Mouse (Mus musculus) CH12.LX (cell line): Measurements from ENCODE around the gene Fastkd5. TPM values are rescaled to one million over a fixed set of nuclear protein-coding genes. Genes with fewer than 3 reads are reported as not detected.

Source experiments
- DNase-seq: peaks from one replicate; pipeline ENCODE4 v3.0.0-alpha.2; 2013; ENCODE audit errors: extremely low read depth
- H3K27ac ChIP-seq: 2 replicates; pipeline ENCODE4 v1.5.1; 2012; ENCODE audit warnings: low read depth, mild to moderate bottlenecking, control low read depth, moderate library complexity; ENCODE audit not compliant: insufficient read depth
- H3K27me3 ChIP-seq: replicated peaks from 2 replicates; pipeline ENCODE3; 2012; ENCODE audit warnings: inconsistent platforms
- H3K36me3 ChIP-seq, 2 experiments: replicated peaks in 1 of 2; 2 replicates each; pipeline versions ENCODE3 to v1.6.1; 2012; ENCODE audit warnings: inconsistent platforms in 1 of 2, low read length in 1 of 2, mild to moderate bottlenecking in 1 of 2, mixed read lengths in 1 of 2, moderate library complexity in 1 of 2; ENCODE audit not compliant: control insufficient read depth in 1 of 2, insufficient read depth in 1 of 2
- H3K4me1 ChIP-seq, 2 experiments: 2 replicates each; pipeline ENCODE4 v1.6.1; 2012; ENCODE audit warnings: inconsistent platforms in 1 of 2, moderate library complexity in 1 of 2; ENCODE audit not compliant: insufficient read depth in 2 of 2, control insufficient read depth in 1 of 2
- H3K4me2 ChIP-seq: 2 replicates; pipeline ENCODE4 v1.6.1; 2012; ENCODE audit warnings: low read depth, mild to moderate bottlenecking, control low read depth; ENCODE audit not compliant: poor library complexity, insufficient read depth, severe bottlenecking
- H3K4me3 ChIP-seq, 3 experiments: fragments of 150-350 bp in 1 of 3; sonication (generic) in 1 of 3; replicated peaks in 1 of 3; 2 replicates each; pipeline versions ENCODE3 to v1.5.1; 2011 to 2012; ENCODE audit warnings: low read depth in 2 of 3, low read length in 2 of 3, mild to moderate bottlenecking in 2 of 3, moderate library complexity in 2 of 3, control low read depth in 1 of 3, improper control_type of control experiment in 1 of 3, inconsistent platforms in 1 of 3, mixed read lengths in 1 of 3; ENCODE audit not compliant: poor library complexity in 1 of 3
- H3K79me2 ChIP-seq: replicated peaks from 2 replicates; pipeline ENCODE4 v1.6.1; 2012; ENCODE audit warnings: mild to moderate bottlenecking, moderate library complexity; ENCODE audit not compliant: control insufficient read depth, poor library complexity, insufficient read depth, severe bottlenecking; ENCODE audit errors: extremely low read depth
- H3K9ac ChIP-seq: 2 replicates; pipeline ENCODE4 v1.6.1; 2012; ENCODE audit warnings: low read depth, mild to moderate bottlenecking, control low read depth, moderate library complexity; ENCODE audit not compliant: insufficient read depth
- H3K9me3 ChIP-seq: replicated peaks from 2 replicates; pipeline ENCODE3; 2012; ENCODE audit warnings: low read length, inconsistent platforms, mixed read lengths
- BHLHE40 ChIP-seq: IDR thresholded peaks from 2 replicates; pipeline ENCODE4 v1.6.1; 2011; ENCODE audit warnings: mild to moderate bottlenecking, low read depth, low read length, improper control_type of control experiment
- CTCF ChIP-seq, 2 experiments: IDR thresholded peaks in 1 of 2; conservative IDR thresholded peaks in 1 of 2; 2 replicates each; pipeline ENCODE4 v1.5.1; 2011 to 2012; ENCODE audit warnings: low read depth in 2 of 2, low read length in 2 of 2, improper control_type of control experiment in 1 of 2, inconsistent platforms in 1 of 2, mild to moderate bottlenecking in 1 of 2, moderate library complexity in 1 of 2
- E2F4 ChIP-seq: IDR thresholded peaks from 2 replicates; pipeline ENCODE4 v1.6.1; 2011; ENCODE audit warnings: low read depth, low read length, improper control_type of control experiment; ENCODE audit not compliant: insufficient replicate concordance
- GABPA ChIP-seq: IDR thresholded peaks from 2 replicates; pipeline ENCODE4 v1.6.1; 2012; ENCODE audit warnings: low read depth, low read length, improper control_type of control experiment, inconsistent platforms; ENCODE audit not compliant: insufficient replicate concordance
- IRF4 ChIP-seq: IDR thresholded peaks from 2 replicates; pipeline ENCODE4 v1.6.1; 2014; ENCODE audit warnings: low read depth, mild to moderate bottlenecking, inconsistent platforms, low read length, improper control_type of control experiment
- JUN ChIP-seq: IDR thresholded peaks from 2 replicates; pipeline ENCODE4 v1.6.1; 2011; ENCODE audit warnings: low read depth, mild to moderate bottlenecking, low read length, improper control_type of control experiment, moderate library complexity; ENCODE audit not compliant: insufficient read depth
- KAT2A ChIP-seq: IDR thresholded peaks from 2 replicates; pipeline ENCODE4 v1.6.1; 2012; ENCODE audit warnings: low read length, improper control_type of control experiment, inconsistent platforms; ENCODE audit not compliant: insufficient replicate concordance
- MAFK ChIP-seq: IDR thresholded peaks from 2 replicates; pipeline ENCODE4 v1.6.1; 2011; ENCODE audit warnings: low read length, improper control_type of control experiment; ENCODE audit not compliant: insufficient replicate concordance
- MYC ChIP-seq: IDR thresholded peaks from 2 replicates; pipeline ENCODE4 v1.6.1; 2011; ENCODE audit warnings: low read depth, mild to moderate bottlenecking, improper control_type of control experiment, low read length
- NRF1 ChIP-seq: IDR thresholded peaks from 2 replicates; pipeline ENCODE4 v1.6.1; 2014; ENCODE audit warnings: low read depth, mild to moderate bottlenecking, inconsistent platforms, low read length, improper control_type of control experiment, moderate library complexity
- PAX5 ChIP-seq: IDR thresholded peaks from 2 replicates; pipeline ENCODE4 v1.6.1; 2012; ENCODE audit warnings: low read length, inconsistent platforms, mixed read lengths
- POLR2AphosphoS2 ChIP-seq: IDR thresholded peaks from 2 replicates; pipeline ENCODE4 v1.6.1; 2011; ENCODE audit warnings: low read depth, low read length, improper control_type of control experiment
- RAD21 ChIP-seq: IDR thresholded peaks from 2 replicates; pipeline ENCODE4 v1.6.1; 2011; ENCODE audit warnings: low read depth, mild to moderate bottlenecking, low read length, improper control_type of control experiment, moderate library complexity
- SMC3 ChIP-seq: IDR thresholded peaks from 2 replicates; pipeline ENCODE4 v1.6.1; 2011; ENCODE audit warnings: low read depth, low read length, improper control_type of control experiment
- TBP ChIP-seq: conservative IDR thresholded peaks from 2 replicates; pipeline ENCODE4 v1.6.1; 2011; ENCODE audit warnings: low read depth, low read length, improper control_type of control experiment
- TCF12 ChIP-seq: IDR thresholded peaks from 2 replicates; pipeline ENCODE4 v1.6.1; 2014; ENCODE audit warnings: low read depth, mild to moderate bottlenecking, inconsistent platforms, low read length, improper control_type of control experiment
- UBTF ChIP-seq: IDR thresholded peaks from 2 replicates; pipeline ENCODE4 v1.6.1; 2012; ENCODE audit warnings: low read depth, mild to moderate bottlenecking, inconsistent platforms, low read length, improper control_type of control experiment, moderate library complexity
- USF2 ChIP-seq: conservative IDR thresholded peaks from 2 replicates; pipeline ENCODE4 v1.6.1; 2011; ENCODE audit warnings: low read depth, low read length, improper control_type of control experiment
- ZC3H11A ChIP-seq: IDR thresholded peaks from 2 replicates; pipeline ENCODE4 v1.6.1; 2012; ENCODE audit warnings: low read depth, mild to moderate bottlenecking, inconsistent platforms, low read length, improper control_type of control experiment
- ZKSCAN1 ChIP-seq: IDR thresholded peaks from 2 replicates; pipeline ENCODE4 v1.6.1; 2012; ENCODE audit warnings: low read depth, inconsistent platforms, low read length, improper control_type of control experiment, borderline replicate concordance
- ZNF384 ChIP-seq: IDR thresholded peaks from 2 replicates; pipeline ENCODE4 v1.6.1; 2012; ENCODE audit warnings: low read depth, low read length, improper control_type of control experiment, inconsistent platforms
- dilution Hi-C: fragments of 300-500 bp; cut with MboI; formaldehyde crosslinking; loops from 2 replicates; pipeline ENCODE4 v1.14.3; 2020; ENCODE audit warnings: low sequenced_read_pairs; ENCODE audit not compliant: extremely low pct_unique_long_range_greater_than_20kb, extremely low pct_ligation_motif_present
- in situ Hi-C: fragments of 300-500 bp; cut with MboI; formaldehyde crosslinking; loops from 3 replicates; pipeline ENCODE4 v1.14.3; 2019; ENCODE audit warnings: low sequenced_read_pairs, low pct_ligation_motif_present, low pct_unique_long_range_greater_than_20kb, mixed read lengths
- polyA plus RNA-seq: library from polyadenylated mRNA; unstranded; fragments of >175 nt; gene quantifications from 2 replicates; pipeline ENCODE4 v1.2.1, GENCODE M21; 2012; ENCODE audit warnings: low read depth; ENCODE audit not compliant: insufficient read length
- total RNA-seq, 2 experiments: library from RNA; depleted of rRNA; stranded (reverse); fragments of 300-350 nt in 1 of 2; fragments of >200 nt in 1 of 2; gene quantifications; 2 replicates each; pipeline ENCODE4 v1.2.3; 2012 to 2014

Fastkd5 gene
- total and polyA plus RNA-seq, 3 experiments = 6.0 to 14.8 (median 9.1) TPM

DNA sequence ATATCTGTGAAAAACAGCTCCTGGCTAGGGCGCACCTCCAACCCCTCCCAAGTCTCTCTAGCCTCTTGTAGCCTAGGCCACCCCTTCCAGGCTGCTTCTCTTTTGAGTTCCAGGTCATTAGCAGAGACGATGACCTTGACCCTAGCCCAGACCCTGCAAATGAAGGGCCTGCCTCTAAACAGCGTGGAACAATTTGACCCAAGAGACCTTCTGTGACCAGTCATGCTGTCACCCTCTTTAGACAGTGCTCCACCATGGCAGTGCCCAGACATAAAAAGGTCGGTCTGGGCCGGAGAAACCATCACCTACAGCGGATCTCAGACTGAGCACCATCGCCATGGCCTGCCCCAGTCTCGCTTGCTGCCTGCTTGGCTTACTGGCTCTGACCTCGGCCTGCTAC lies 54.0 kb downstream of the Fastkd5 start, which contains the start of gene Oxt:
TSS of gene Oxt (plus strand) at position 301 of the 400 bp plus-strand sequence.
- no peak within 1 kb of the TSS for H3K4me3 ChIP-seq
- in situ Hi-C loops (no loop called here), dilution Hi-C loops (no loop called here)
- no peaks in the 10 kb centered on the region for H3K79me2 ChIP-seq
- no peak within 1 kb of the TSS for H3K4me2 ChIP-seq
- no peak within 1 kb of the TSS for H3K27ac ChIP-seq
- TF ChIP-seq TBP = no peak
- TF ChIP-seq MAFK = no peak
- no peak for TF ChIP-seq CTCF (conservative IDR thresholded peaks at IDR 0.05 in 1 of 2, IDR thresholded peaks at IDR 0.05 in 1 of 2; ENCODE audit: low read depth in 2 of 2, low read length in 2 of 2)
- no peak for TF ChIP-seq NRF1
- no peak for TF ChIP-seq MYC
- no peak for TF ChIP-seq RAD21
- TF ChIP-seq ZC3H11A = no peak
- no peak for TF ChIP-seq USF2
- TF ChIP-seq TCF12 = no peak
- TF ChIP-seq BHLHE40 = no peak
- no peak for TF ChIP-seq JUN
- TF ChIP-seq UBTF = no peak
- no peak for TF ChIP-seq KAT2A
- TF ChIP-seq POLR2AphosphoS2 = no peak
- TF ChIP-seq SMC3 = no peak
- TF ChIP-seq GABPA = no peak
- no peak for TF ChIP-seq ZKSCAN1
- TF ChIP-seq ZNF384 = no peak
- TF ChIP-seq PAX5 = no peak
- TF ChIP-seq IRF4 = no peak
- no peak within 1 kb of the TSS for H3K9ac ChIP-seq
- H3K9me3 ChIP-seq = no peaks in the 10 kb centered on the region
- DNase-seq = no peak
- no peaks in the 10 kb centered on the region for H3K36me3 ChIP-seq
- H3K4me1 ChIP-seq = peaks cover 9% of the 10 kb centered on the region in 2 experiments
- H3K27me3 ChIP-seq = peaks cover 19% of the 10 kb centered on the region

DNA sequence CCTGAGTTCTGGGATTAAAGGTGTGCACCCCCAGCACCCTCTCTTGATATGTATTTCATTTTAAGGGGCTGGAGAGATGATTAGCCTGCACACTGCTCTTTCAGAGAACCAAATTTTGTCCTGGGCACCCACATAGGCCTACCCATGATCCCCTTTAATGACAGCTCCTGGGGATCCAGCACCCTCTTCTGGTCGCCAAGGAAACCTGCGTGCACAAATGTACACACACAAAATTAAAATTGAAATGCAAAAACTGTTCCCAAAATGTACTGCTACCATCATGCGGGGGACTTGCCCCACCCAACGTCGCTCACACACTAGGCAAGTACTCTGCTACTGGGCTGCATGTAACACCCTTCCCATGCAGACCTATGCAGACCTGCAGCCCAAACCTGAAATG lies 54.9 kb downstream of the Fastkd5 start:
- dilution Hi-C loops = no loop called here
- in situ Hi-C loops = loop anchor here (25.0 kb wide), 1 partner anchor 288 kb away; the partner anchor contains the start of genes Ebf4 and Idh3b
- Histone ChIP-seq H3K27ac (no peak overlapping the region), H3K36me3 (no peaks in the 10 kb centered on the region), H3K4me1 (peaks cover 9 to 10% of the 10 kb centered on the region in 2 experiments), H3K4me2 (no peak overlapping the region), H3K4me3 (no peak overlapping the region), H3K9ac (no peak overlapping the region), H3K79me2 (no peaks in the 10 kb centered on the region), H3K9me3 (no peaks in the 10 kb centered on the region), H3K27me3 (peaks cover 13% of the 10 kb centered on the region)
- DNase-seq = no peak
- TF ChIP-seq UBTF (no peak), RAD21 (peak; percentile 54), E2F4 (no peak), CTCF (conservative IDR thresholded peaks at IDR 0.05 in 1 of 2, IDR thresholded peaks at IDR 0.05 in 1 of 2; ENCODE audit: low read depth in 2 of 2, low read length in 2 of 2) (peak in 1 of 2 experiments; percentile 59; a peak in 2 of 4 replicates), SMC3 (peak; percentile 36)
